Mouse (Mus musculus) urinary bladder, postnatal 36 days (tissue): ENCODE results near the gene Olfr24.
"Not testable (repeated sequence)": the region's sequence is repeated elsewhere in the genome, so short reads cannot be mapped to it uniquely, and the experiment has no call there.

Source experiments
- DNase-seq, 2 experiments: peaks; one replicate each; pipeline ENCODE4 v3.0.0; 2022; ENCODE audit warnings: low spot score in 2 of 2, mixed read lengths in 1 of 2

The Olfr24 gene

DNA sequence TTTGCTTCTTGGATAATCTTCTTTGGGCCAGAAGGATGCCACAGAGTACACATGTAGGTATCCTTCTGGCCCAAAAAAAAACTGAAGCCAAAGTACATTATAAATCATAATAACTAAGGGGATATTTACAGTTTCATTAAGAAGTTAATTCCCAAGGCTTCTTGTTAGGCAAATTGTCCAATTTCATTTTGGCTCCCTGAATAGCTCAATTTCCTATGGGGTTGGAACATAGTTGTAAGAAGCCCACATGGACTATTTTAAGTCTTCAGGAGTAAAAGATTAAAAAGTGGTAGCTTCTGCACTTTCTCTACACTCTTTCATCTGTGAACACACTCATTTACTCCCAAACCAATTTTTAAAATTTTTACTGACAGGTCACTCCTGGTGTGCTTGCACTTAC lies at the start of gene Olfr24:
TSS of gene Olfr24 (minus strand) at position 101 of the 400 bp plus-strand sequence.
- DNase-seq, result no peak

DNA sequence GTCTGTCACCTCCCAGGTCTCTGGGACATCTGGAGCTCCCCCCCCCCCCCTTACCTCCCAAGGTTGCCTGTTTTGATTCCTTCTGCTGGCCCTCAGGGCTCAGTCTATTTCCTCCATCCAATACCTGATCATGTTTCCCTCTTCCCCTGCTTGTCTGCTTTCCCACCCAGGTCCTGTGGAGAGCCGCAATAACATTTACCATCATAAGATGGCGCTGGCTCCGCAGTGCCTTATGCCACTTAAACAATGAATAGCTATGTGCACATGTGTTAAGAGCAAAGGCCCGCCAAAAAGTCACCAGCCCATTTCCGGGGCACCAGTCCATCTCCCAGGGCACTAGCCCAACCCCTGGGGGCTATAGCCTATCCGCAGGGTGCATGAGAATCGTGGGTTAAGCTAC lies 21.5 kb upstream of the Olfr24 start:
- DNase-seq, result no peak

DNA sequence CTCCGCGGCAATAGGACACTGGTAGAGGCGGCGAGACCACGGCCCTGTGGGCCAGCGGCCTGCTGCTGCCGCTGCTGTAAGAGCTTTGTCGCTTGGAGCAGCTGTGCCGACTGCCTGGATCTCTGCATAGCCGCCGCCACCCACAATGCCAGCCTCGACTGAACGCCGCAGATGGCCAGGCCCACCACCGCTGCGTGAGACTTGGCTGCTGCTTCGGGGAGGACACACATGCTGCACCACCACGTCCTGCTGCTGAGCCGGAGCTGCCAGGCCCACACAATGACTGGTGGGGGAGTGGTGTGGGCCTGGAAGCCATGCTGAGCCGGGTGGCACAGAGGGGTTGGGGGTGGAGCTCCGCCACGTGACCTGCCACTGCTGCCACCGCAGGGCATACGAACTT lies 15.7 kb upstream of the Olfr24 start:
- DNase-seq, result no peak

DNA sequence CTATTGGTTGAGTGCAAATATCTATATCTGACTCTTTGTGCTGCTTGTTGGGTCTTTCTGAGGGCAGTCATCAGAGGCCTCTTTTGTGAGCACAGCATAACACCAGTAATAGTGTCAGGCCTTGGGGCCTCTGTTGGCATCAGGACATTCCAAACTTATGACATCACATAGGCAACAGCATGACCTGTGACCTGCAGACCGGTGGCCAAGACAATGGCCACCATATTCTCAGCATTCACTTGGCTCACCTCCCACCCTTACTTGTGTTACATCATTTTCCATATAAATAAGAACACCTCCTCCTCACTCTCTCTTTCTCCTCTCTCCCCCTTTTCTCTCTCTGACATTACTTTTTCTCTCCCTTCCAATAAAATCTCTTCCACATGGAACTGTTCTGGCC lies 15.2 kb upstream of the Olfr24 start:
- DNase-seq, result no peak

DNA sequence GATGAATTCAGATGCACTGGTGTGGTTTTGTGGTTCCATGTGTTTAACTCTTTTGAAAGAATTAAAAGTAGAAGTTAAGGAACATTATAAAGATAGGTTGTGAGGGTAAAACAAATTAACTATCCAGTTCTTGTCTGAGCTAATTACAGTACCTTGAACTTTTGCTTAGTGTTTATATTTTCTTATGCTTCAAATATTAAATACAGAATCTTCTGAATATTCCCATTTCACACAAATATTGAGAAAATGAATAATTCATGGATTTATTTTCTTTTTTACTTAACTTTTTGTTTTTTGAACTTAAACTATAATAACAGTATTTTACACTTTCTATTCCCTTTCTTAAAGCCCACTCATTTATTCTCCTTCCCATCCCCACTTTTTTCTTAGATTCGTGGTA lies 8.2 kb downstream of the Olfr24 start:
- no peak for DNase-seq

DNA sequence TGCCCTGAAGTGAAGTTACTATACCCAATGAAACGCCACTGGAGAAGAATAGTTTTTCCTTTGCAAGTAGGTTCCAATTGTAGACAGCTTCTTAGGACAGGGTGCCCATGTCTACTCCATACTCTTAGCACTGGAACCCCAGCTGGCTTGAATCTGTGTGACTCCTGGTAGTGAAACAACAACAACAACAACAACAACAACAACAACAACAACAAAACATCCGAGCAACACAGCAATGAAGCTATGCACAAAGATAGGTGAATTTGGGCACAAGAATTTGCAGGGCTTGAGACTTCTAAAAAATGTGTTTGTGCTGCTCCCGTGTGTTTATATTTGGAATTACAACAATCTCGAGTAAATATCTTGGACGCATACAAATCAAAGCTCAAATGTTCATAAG lies 19.2 kb downstream of the Olfr24 start:
- DNase-seq, result no peak

DNA sequence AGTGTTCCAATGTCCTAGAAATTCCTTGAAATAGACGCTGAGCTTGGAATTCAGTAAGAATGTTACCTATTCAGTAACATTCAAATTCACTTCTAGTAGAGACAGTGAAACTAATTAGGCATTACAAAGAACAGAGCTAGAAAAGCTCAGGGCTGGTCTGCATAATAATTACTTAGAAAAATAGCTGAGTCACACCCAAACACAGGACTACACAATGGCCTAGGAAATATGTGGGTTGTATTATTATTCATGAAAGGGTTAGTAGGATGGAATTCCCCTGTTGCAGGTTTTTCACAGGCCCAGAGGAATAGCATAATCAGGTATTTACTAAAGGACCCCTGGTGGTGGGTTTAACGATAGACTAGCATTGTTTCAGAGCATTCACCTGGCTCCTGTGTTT lies 29.6 kb downstream of the Olfr24 start:
- not testable (repeated sequence) for DNase-seq

DNA sequence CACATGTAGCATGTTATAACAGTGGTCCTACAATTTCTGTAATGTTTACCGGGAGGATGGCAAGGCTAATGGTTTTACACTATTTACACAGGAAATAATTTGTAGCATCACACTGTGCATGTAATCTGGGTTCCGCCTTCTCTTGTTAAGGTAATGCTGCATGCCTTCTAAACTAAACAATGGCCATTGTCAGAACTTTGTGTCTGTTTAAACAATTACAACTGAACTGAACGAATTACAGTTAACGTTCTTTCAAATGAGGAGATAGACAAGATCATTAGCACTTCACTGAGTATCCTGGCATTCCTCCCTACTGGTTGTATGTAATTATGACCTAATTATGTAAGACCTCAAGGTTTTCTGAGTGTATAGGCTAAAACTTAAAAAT lies 41.1 kb downstream of the Olfr24 start:
- DNase-seq, result no peak

DNA sequence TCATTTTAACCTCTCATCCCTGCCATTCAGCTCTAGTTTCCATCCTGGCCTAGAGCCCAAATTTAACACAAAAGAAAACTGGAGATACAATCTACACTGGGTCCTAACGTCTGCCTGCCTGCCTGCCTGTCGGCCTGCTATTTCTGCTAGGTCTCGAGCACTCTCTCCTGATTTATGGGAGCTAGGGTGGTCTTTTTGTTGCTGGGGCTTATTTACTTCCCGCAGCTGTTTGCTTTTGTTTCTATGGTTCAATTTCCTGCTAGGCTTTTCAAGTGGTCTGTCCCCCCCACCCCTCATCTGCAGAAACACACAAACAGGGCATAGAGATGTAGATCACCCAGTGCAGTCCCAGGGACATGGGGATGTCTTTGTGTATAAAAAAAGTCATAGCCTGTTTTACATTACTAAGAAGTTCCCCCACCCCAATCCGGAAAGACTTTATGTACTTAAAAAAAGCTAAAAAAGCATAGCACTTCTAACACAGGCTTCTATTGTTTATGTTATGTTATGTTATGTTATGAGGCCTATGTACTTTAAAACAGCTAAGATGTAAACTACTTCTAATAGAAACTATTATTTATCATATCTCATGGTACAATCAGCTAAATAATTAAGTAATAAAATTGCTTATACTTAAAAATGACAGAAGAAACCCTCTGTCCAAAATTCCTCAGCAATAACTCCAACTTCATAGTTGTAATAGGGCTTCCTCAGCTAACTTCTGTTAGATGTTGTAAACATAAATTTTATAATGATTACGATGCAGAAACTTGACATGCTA lies 41.7 kb downstream of the Olfr24 start:
- DNase-seq, result no peak

DNA sequence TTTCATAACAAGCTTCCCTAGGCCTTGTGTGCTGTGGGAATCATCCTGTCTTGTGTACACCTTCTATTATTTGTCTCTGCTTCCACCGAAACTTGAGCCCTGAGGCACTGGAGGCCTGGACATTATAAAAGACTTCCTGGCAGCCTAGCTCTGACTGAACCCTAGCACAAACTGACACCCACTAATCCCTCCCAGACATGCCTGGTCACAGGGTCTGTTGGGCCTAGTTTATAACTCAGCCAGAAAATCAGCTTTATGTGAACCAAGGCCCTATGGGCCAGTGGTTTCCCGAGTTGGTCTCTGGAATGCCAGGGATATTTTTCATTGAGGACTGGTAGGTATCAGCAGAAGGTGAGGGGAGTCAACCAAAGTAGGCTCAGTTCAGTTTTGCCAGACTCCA lies 42.8 kb downstream of the Olfr24 start:
- no peak for DNase-seq

DNA sequence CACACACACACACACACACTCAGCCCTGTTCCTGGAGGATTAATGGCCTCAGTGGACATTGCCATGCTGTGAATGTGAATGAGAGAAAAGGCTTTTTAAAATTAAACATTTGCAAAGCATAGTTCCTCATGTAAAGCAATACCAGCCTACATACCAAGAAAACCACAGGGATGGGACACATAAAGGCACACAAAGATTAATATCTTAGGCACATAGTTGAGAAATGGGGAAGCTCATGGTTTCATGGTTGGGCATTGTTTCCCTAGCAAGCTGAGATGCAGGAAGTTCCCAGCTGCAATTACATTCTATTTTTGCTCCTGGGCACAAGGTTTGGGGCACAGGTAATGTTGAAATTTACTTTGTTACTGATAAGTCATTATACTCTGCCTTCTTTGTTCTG lies 58.2 kb downstream of the Olfr24 start:
- no peak for DNase-seq
